Mouse (Mus musculus) intestine, embryonic 14.5 days (tissue): ENCODE measurements at regions not wholly inside any gene's neighbourhood (a gene's known extent, or its start where the extent isn't known, plus 50 kb on each side); places are given as distances from the start of the nearest gene placed in this dataset.
A peak's percentile ranks its signal among the peaks of the same experiment; 100 is the strongest.

Experiments
- ATAC-seq: fragments of 200-750 bp; cut with Nextera tagmentation; replicated peaks from 2 replicates; pipeline ENCODE4 v1.8.0; 2017; ENCODE audit warnings: low read depth, moderate number of reproducible peaks, moderate TSS enrichment, moderate library complexity; ENCODE audit not compliant: low FRiP score, low TSS enrichment
- DNase-seq: peaks from one replicate; pipeline ENCODE4 v3.0.0-alpha.2; 2018; ENCODE audit warnings: low spot score
- H3K27ac ChIP-seq: fragments of 300-500 bp; sonication (generic); 2 replicates; pipeline ENCODE4 v1.5.1; 2014; ENCODE audit warnings: low read depth, mild to moderate bottlenecking, control low read depth
- H3K27me3 ChIP-seq: fragments of 300-500 bp; sonication (generic); replicated peaks from 2 replicates; pipeline ENCODE4 v1.6.1; 2014; ENCODE audit warnings: low read length, control low read depth; ENCODE audit not compliant: control insufficient read depth, insufficient read depth
- H3K36me3 ChIP-seq: fragments of 300-500 bp; sonication (generic); 2 replicates; pipeline ENCODE4 v1.6.1; 2014; ENCODE audit warnings: low read length, control low read depth; ENCODE audit not compliant: control insufficient read depth, insufficient read depth
- H3K4me1 ChIP-seq: fragments of 300-500 bp; sonication (generic); replicated peaks from 2 replicates; pipeline ENCODE4 v1.6.1; 2014; ENCODE audit warnings: low read length, control low read depth, mixed read lengths; ENCODE audit not compliant: control insufficient read depth, insufficient read depth
- H3K4me2 ChIP-seq: fragments of 300-500 bp; sonication (generic); 2 replicates; pipeline ENCODE4 v1.6.1; 2014; ENCODE audit warnings: low read length
- H3K4me3 ChIP-seq: fragments of 300-500 bp; sonication (generic); 2 replicates; pipeline ENCODE4 v1.5.1; 2014; ENCODE audit warnings: low read depth, low read length, control low read depth, mixed read lengths
- H3K9ac ChIP-seq: fragments of 300-500 bp; sonication (generic); 2 replicates; pipeline ENCODE4 v1.6.1; 2014; ENCODE audit warnings: mild to moderate bottlenecking, low read length
- H3K9me3 ChIP-seq: fragments of 300-500 bp; sonication (generic); 2 replicates; pipeline ENCODE4 v1.6.1; 2016; ENCODE audit warnings: low read length, control low read depth; ENCODE audit not compliant: control insufficient read depth
- WGBS: fragments of 180-500 bp; shearing (Covaris S2); extraction: QIAGEN DNeasy Blood & Tissue Kit; methylation state at CpG from one replicate; pipeline ENCODE4 v1.1.7; 2014; 5-methylcytosine and 5-hydroxymethylcytosine counted together

DNA sequence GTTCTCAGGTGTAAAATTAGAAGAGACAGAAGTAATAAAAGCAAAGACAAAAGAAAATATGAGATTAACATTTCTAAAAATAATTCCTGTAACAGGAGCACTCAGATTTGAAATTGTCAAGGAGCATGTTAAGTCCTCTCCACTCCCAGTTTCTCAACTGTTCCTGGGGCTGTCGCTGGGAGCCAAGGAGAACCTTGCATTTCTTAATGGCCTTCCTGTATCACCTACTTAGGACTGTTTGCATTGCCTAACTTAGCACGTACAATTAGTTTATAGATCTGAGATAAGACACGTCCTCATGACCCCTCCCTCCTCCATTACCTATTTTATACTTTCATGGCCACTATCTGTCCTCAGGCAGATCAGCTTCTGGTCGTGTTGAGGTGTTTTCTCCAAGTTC lies 360.8 kb downstream of the Kcnj2 start:
- no peaks in the 10 kb centered on the region for H3K9me3 ChIP-seq
- no peak overlapping the region for H3K4me3 ChIP-seq
- no peak overlapping the region for H3K9ac ChIP-seq
- no peaks in the 10 kb centered on the region for H3K27me3 ChIP-seq
- no peaks in the 10 kb centered on the region for H3K4me1 ChIP-seq
- no peak for ATAC-seq
- no peaks in the 10 kb centered on the region for H3K36me3 ChIP-seq
- WGBS = 46% methylated on average over 4 of the region's 4 CpGs
- no peak overlapping the region for H3K4me2 ChIP-seq
- no peak overlapping the region for H3K27ac ChIP-seq
- DNase-seq = no peak

DNA sequence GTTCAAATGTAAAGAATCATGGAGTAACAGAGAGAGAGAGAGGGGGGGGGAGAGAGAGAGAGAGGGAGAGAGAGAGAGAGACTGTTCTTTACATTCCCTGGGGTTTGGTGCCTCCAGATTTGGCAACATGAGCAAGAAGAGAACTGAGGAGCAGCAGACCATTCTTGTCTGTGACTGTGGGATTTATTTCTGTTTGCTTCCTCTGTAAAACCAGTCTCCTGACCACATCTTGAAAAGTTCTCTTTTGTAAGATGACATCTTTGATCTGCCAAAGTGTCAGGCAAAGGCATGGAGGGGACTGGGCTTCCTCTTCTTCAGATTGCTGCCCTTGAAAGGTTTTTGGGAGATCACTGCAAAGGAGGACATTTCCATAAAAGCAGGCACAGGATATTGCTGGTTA lies 376.3 kb downstream of the Kcnj2 start:
- Histone ChIP-seq H3K27ac (no peak overlapping the region), H3K4me2 (no peak overlapping the region), H3K9ac (no peak overlapping the region), H3K36me3 (no peaks in the 10 kb centered on the region), H3K27me3 (no peaks in the 10 kb centered on the region), H3K9me3 (no peaks in the 10 kb centered on the region), H3K4me1 (no peaks in the 10 kb centered on the region), H3K4me3 (no peak overlapping the region)
- ATAC-seq (no peak), DNase-seq (no peak)

DNA sequence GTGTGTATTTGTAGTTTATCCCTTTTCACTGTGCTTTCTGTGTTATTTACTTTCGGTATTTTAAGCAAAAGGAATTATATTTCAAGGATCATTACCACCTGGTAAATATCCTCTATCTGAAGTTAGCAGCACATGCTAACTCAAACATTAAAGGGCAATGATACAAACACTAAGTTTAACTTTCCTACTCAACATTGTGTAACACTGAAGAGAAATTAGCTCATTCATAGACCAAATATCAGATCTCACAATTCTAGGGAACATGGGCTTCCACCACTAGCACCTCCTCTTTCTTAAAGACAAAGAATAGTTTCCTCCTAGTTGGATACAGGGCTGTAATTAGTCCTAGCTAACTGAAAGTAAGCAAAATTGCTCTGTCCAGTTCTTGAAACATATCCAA lies 377.4 kb downstream of the Kcnj2 start:
- 84% methylated on average over 1 of the region's 1 CpGs for WGBS
- H3K27me3 ChIP-seq = no peaks in the 10 kb centered on the region

DNA sequence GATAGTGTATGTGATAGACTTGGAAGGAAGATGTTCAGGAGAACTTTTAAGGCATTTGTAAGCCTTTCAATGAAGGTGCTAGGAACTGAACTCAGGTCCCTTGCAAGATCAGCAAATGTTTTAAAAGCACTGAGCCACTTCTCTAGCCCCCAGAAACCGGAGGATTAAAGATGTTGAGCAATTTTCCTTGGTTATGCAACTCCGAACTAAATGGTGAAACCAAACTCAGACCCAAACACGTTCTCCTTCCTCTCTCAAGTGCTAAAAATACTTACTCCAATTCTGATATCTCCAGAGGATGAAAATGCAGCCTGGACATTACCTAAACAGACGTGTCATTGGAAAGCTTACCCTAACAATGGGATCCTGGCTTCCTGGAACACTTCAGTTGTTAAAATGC lies 378.8 kb downstream of the Kcnj2 start:
- no peaks in the 10 kb centered on the region for H3K36me3 ChIP-seq
- no peak overlapping the region for H3K9ac ChIP-seq
- ATAC-seq (no peak), DNase-seq (no peak)
- 77% methylated on average over 4 of the region's 4 CpGs for WGBS
- no peak overlapping the region for H3K4me3 ChIP-seq
- H3K27ac ChIP-seq = no peak overlapping the region
- H3K27me3 ChIP-seq = no peaks in the 10 kb centered on the region
- H3K4me1 ChIP-seq = no peaks in the 10 kb centered on the region
- no peak overlapping the region for H3K4me2 ChIP-seq
- H3K9me3 ChIP-seq = no peaks in the 10 kb centered on the region

More for the DNA sequence above, 377.4 kb downstream of the Kcnj2 start:
- DNase-seq (no peak), ATAC-seq (no peak)
- H3K4me2 ChIP-seq = no peak overlapping the region
- no peak overlapping the region for H3K4me3 ChIP-seq
- H3K27ac ChIP-seq = no peak overlapping the region
- no peaks in the 10 kb centered on the region for H3K9me3 ChIP-seq
- no peak overlapping the region for H3K9ac ChIP-seq
- no peaks in the 10 kb centered on the region for H3K4me1 ChIP-seq
- no peaks in the 10 kb centered on the region for H3K36me3 ChIP-seq

DNA sequence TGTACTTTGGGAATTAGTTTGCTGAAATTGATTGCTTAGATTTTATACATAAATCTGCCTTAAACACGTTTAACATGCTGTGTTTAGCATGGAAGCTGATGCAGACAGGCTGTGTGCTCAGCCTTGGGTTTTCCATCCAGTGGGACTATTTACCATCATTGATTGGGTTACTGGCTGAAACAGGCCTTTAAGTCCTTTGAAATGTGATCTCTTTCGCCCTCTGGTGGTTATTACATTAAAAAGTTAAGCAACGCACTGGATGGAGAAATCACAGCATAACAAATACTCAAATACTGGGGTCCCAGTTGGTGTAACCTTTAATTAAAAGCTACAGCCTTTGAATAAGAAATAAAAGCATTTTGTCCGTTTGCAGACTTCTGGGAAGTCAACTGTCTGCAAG lies 379.8 kb downstream of the Kcnj2 start:
- no peaks in the 10 kb centered on the region for H3K4me1 ChIP-seq
- ATAC-seq = no peak
- no peak overlapping the region for H3K9ac ChIP-seq
- DNase-seq = peak; percentile 53
- 7% methylated on average over 4 of the region's 4 CpGs for WGBS
- H3K4me3 ChIP-seq = no peak overlapping the region
- H3K27me3 ChIP-seq = no peaks in the 10 kb centered on the region
- H3K27ac ChIP-seq = no peak overlapping the region
- no peaks in the 10 kb centered on the region for H3K9me3 ChIP-seq
- H3K4me2 ChIP-seq = no peak overlapping the region
- no peaks in the 10 kb centered on the region for H3K36me3 ChIP-seq

DNA sequence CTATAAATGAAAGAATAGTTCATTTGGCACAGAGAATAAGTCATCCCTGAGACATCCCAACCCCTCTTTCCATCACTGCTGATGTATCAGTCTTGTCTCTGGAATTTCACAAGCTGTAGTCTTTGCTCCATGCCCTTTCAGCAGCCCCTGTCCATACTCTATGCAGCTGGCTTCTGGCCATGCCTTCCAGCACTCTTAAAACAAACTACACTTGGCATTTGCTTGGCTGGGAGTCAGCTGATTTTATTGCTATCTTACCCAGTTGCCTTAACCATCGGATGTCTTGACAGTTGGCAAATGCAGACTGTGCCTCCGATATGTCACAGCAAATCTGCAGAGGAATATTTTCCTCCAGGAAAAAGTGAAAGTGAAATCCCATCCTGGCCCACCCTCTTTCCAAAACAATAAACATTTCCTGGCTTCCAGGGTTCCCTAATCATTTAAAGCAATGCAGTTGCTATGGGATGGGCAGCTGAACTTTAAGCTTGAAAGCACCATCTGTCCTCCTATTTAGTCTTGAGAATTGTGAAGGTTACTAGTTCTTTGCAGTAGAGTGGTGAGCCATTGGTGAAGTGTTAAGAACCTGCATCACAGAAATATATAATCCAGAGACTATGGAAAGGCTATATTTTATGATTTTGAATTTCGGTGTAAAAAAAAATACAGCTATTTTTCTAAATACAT lies 385.0 kb downstream of the Kcnj2 start:
- Histone ChIP-seq H3K27me3 (no peaks in the 10 kb centered on the region), H3K36me3 (no peaks in the 10 kb centered on the region), H3K27ac (no peak overlapping the region), H3K9me3 (no peaks in the 10 kb centered on the region), H3K4me2 (no peak overlapping the region), H3K9ac (no peak overlapping the region), H3K4me1 (no peaks in the 10 kb centered on the region), H3K4me3 (no peak overlapping the region)
- 68% methylated on average over 3 of the region's 3 CpGs for WGBS
- DNase-seq = no peak
- no peak for ATAC-seq

DNA sequence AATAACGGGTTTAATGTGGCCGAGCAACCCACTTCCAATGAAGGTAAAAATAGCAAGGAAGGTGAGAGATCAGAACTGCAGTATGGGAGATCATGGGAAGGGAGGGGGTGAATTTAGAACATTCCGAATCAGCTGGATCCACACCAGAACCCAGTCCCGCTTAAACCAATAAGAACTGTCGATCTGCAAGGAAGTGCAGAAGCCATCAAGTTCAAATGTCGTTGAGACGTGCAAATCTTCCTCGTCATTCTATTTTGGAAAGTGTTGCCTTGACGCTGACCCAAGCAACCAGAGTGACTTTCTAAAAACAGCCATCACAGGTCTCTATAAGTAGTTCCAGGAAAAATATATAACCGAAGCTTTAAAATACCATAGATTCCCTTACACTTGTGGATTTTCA lies 394.1 kb downstream of the Kcnj2 start:
- no peak for DNase-seq
- H3K36me3 ChIP-seq = no peaks in the 10 kb centered on the region

DNA sequence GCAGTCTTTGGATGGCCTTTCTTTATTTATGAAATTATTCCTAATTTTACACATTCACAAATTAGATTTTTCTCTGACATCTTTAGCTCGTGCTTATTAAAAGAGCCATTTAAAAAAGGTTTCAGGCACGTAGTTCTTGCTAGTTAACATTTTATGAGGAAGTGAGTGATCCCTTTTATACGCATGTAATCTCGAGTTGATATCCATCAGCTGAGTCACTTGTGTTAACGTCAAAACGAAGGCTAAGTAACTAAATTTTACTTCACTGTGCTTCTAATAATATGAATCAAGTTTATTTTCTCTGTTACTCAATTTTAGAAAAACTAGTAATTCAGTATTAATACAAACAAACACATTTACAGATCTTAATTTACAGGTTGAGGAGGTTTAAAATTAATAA lies 419.0 kb downstream of the Kcnj2 start:
- ATAC-seq (no peak), DNase-seq (no peak)
- 72% methylated on average over 6 of the region's 6 CpGs for WGBS
- Histone ChIP-seq H3K4me1 (no peaks in the 10 kb centered on the region), H3K4me3 (no peak overlapping the region), H3K27ac (no peak overlapping the region), H3K9ac (no peak overlapping the region), H3K4me2 (no peak overlapping the region), H3K27me3 (no peaks in the 10 kb centered on the region), H3K9me3 (no peaks in the 10 kb centered on the region), H3K36me3 (no peaks in the 10 kb centered on the region)

More for the DNA sequence above, 394.1 kb downstream of the Kcnj2 start:
- H3K27me3 ChIP-seq = no peaks in the 10 kb centered on the region
- ATAC-seq = no peak
- no peaks in the 10 kb centered on the region for H3K9me3 ChIP-seq
- H3K9ac ChIP-seq = no peak overlapping the region
- H3K4me1 ChIP-seq = no peaks in the 10 kb centered on the region
- no peak overlapping the region for H3K27ac ChIP-seq
- no peak overlapping the region for H3K4me2 ChIP-seq
- 85% methylated on average over 10 of the region's 10 CpGs for WGBS
- no peak overlapping the region for H3K4me3 ChIP-seq

DNA sequence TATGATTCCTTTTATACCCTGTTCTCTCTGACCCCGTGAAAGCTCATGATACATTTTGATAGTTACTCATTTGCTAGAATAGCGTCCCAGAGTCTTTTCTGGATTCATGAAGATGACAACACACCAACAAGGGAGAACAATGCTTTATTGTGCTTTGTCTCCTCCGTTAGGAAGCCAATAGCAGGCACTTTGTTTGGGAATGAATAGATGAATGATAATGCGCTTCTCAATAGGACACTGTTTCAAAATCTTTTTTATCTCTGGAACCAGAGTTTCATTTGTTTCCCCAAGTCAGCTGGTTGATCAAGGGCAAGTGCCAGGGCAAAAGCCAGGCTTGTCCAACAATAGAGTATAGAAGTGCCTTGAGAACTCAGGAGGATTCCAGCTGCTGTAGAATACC lies 446.5 kb downstream of the Kcnj2 start:
- DNase-seq = no peak
- ATAC-seq = no peak
- H3K4me1 ChIP-seq = no peaks in the 10 kb centered on the region
- no peak overlapping the region for H3K4me3 ChIP-seq
- no peak overlapping the region for H3K4me2 ChIP-seq
- no peaks in the 10 kb centered on the region for H3K27me3 ChIP-seq
- H3K36me3 ChIP-seq = no peaks in the 10 kb centered on the region
- H3K27ac ChIP-seq = no peak overlapping the region
- H3K9me3 ChIP-seq = no peaks in the 10 kb centered on the region
- no peak overlapping the region for H3K9ac ChIP-seq
- WGBS = 64% methylated on average over 4 of the region's 4 CpGs
